Mouse (Mus musculus): ENCODE measurements at regions not wholly inside any gene's neighbourhood (a gene's known extent, or its start where the extent isn't known, plus 50 kb on each side); places are given as distances from the start of the nearest gene placed in this dataset.

DNA sequence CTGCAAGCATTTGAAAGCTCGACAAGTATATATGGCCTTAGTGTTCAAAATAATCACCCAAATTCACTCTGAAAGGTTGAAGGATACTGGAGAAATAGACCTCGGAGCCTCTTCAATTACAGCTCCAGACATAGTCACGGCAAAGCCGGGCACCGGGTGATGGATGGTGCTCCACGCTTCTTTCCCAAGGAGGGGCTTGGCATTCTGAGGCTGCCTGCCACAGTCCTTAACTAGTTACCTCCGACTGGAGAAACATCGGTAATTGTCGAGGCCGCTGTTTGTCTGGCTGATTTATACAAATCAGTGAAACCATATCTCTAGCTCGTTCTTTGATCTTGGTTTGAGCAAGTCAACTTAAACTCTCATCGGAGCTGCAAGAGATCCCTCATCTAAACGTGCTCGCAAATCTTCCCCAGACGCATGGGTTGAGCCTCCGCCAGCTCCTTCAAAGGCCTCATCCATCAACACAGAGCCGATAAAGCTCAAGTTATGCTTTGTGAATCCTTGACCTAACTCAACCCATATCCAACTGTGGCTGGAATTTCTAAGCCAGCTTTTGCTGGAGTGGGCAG is 145.4 kb upstream of the Stx16 start:
- DNase-seq (ENCODE audit: low read depth in 1 of 2, low spot score in 2 of 2), result no peak

DNA sequence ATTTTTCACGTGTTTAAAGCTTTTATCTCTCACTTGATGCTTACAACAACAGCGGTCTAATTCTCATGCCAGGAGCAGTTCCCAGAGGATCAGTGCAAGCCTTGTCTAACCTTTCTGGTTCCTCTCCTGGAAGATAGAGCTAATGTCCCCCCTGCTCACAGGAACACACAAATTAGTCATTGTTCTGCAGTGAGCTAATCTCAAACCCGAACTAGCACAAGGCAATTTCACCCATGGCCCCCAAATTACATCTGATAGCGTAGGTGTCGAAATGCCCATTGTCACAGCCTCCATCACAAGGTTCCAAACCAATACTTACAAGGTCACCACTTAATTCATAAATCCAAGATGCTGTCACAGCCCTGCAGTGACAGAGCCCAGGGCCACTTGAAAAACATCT is 140.4 kb upstream of the Stx16 start:
- DNase-seq (ENCODE audit: low read depth in 1 of 2, low spot score in 2 of 2), result no peak

DNA sequence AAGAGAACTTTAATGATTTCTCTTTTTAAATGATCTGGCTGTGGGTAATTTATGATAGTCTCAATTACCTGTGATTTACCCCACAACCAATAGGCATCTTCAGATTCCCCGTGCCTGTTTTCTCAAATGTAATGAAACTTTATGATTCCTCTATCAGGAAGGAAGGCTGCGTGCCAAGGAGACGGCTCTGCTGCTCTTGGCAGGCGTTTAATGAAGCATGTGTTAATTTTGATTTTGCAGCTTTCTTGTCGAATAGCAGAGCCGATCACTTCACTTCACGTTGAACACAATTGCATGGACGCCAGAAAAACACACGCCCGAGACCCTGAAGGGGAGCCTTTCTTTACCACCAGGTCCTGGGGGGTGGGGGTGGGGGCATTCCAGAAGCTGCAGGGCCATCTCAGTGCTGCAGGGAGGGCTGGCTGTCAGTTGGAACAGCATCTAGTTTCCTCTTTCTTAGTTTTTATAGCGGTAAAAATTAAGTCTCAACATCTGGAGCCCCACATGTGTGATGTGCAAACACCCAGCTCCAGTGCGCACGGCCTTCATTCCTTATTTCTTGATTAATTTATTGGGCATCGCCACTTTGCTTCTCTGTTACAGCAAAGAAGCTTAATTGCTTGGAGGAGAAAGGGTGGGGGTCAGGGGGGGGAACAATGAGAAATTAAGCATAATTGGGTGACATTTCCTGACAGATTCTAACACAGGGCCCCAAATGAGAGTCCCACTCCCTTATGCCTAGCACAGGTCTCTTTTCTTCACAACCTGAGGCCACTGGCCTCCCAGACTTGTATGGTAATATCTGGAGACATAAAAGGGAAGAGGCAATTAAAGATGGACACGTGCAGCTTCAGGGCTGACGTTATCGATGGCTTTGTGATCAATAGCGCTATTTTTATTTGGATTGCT is 138.3 kb upstream of the Stx16 start:
- DNase-seq (ENCODE audit: low read depth in 1 of 2, low spot score in 2 of 2), result no peak

DNA sequence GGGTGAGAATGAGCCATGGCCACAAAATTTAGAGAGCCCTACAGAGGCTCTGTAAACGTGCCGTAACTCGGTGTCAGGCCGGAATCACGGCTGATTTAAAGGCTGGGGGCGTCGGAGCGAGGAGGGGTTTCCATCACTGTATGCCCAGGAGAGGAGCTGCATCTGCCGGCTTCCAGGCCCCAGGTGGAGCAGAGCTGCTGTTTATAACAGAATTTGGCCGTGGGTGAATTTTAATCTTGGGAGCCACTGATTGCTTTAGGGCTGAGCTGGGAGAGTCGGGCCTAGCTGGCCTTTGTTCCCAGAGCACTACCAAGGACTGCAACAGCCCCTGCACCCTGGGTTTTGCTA is 137.7 kb upstream of the Stx16 start:
- DNase-seq (ENCODE audit: low read depth in 1 of 2, low spot score in 2 of 2), result no peak

DNA sequence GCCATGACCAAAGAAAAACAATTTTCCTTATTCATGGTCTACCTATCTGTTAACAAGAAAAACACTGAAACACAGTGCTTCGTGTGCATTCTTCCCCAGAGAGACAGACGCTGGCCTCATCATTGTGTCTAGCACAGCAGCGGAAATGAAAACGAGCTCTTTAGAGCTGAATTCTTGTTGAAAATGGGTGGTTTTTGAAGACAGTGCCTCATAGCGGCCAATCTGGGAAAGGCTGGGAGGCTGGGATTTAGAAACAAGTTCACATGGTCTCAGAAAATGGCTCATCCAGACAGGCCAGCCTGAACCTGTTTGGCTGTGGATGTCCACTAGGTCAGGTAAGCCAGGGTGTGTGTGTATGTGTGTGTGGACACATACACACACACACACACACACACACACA is 130.7 kb upstream of the Stx16 start:
- no peak for DNase-seq (ENCODE audit: low read depth in 1 of 2, low spot score in 2 of 2)

DNA sequence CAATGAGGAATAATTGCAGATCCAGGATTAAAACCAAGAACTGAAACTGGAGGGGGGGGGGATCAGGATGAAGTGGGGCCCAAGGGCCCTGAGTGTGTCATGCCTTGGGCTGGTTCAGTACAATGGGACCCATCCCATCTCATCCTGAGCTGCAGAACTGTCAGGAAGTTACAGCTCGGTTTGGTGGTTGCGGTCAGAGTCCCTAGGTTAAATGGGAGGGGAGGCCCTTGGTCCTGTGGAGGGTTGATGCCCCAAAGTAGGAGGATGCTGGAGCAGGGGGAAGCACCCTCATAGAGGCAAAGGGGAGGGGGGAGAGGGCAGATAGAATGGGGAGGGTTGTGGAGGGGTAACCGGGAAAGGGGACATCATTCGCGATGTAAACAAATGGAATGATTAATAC is 127.5 kb upstream of the Stx16 start:
- no peak for DNase-seq (ENCODE audit: low read depth in 1 of 2, low spot score in 2 of 2)

DNA sequence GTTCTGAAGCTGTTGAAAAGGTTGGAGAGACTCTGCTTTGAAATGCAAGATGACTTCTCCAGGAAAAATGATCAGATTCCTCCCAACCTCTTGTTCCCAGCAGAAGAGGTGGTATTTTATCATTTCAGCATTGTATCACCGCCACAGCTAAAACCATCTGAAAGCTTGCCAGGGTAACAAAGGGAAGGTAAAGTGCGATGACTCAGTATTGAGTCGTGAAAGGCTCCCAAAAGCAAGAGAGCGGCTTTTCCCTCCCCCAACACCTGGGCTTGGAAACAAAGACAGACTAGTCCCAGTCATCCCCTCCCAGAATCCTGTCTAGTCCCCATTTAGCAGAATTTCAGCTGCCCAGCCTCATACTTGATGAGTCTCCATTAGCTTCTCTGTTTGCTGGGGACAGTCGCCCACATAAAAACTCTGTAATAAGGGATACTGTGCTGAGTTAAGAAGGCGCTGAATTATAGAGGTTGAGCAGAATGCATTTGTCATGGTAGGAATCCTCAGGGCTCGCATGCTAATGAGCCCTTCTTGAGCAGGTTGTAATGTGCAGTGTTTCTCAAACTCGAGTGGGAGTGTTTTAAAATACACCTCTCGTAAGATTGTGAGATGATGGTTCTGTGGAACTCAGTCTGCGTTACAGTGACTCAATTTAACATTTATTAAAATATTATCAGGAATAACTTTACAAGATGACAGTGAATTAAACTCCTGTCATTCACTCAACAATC is 125.8 kb upstream of the Stx16 start:
- DNase-seq (ENCODE audit: low read depth in 1 of 2, low spot score in 2 of 2), result no peak

DNA sequence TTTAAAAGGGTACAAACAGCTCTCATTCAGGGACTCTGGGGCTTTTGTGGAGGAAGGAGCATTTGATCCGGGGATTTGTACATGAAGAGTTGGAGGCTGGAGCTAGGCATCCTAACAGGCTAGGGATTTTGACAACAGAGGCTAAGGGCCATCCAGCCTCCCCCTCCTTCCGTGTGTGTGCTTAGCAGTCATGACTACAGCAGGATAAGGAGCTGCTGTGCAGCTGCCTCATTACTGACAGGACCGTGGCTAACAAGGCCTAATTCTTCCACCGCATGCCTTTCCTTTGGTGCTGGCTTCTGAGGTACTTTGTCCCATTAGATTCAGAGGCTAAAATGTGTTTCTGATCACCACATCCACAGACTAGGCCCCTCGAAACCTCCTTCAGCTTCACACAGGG is 110.0 kb upstream of the Stx16 start:
- DNase-seq (ENCODE audit: low read depth in 1 of 2, low spot score in 2 of 2), result no peak

DNA sequence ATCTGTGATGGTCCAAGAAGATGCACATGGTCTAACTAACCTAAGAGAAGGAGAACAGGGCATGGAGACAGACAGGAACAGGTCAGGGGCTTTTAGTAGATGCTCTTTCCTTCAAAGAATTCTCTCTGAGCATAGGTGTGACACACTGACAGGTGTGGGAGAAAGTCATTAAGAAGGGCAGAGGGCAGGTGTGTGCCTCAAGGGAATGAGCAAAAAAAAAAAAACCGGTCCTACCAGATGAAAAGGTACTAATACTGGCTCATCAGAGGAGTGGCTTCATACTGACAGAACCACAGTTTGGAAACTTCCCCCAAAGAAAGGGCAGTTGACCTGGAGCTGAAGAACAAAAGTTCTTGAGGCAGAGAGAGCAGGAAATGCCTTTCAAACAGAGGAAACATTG is 105.3 kb upstream of the Stx16 start:
- no peak for DNase-seq (ENCODE audit: low read depth in 1 of 2, low spot score in 2 of 2)

DNA sequence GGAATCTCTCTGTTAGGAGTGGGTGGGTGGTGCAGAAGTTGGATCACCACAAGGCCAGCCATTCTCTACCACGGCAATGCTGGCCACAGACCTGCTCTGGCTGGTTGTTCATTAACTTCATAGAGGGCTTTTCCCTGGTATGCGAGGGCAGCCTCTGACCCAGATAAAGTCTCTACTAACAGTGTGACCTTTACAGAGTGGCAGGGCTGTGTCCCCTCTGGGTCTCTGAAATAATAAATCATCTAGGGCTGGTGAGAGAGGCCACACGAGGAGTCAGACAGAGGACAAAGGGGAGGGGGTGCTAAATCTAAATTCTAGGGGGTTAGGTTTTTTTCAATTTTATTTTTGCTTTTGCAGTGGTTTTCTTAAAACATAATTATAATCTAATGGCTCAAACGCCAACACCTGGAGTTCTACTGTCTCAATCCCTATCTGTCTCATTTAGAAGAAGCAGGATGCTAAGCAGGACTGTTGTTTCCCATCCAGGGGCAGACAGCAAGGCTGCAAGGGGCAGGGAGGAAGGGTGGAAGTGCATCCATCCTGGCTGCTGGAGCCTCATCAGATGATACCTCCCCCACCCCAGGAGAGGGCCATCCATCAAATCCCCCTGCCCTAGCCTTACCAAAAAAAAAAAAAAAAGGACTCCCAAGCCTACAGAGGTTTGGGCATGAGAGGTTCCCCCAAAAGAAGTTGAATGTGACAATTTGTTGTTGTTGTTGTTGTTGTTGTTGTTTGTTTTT is 99.6 kb upstream of the Stx16 start:
- no peak for DNase-seq (ENCODE audit: low read depth in 1 of 2, low spot score in 2 of 2)

DNA sequence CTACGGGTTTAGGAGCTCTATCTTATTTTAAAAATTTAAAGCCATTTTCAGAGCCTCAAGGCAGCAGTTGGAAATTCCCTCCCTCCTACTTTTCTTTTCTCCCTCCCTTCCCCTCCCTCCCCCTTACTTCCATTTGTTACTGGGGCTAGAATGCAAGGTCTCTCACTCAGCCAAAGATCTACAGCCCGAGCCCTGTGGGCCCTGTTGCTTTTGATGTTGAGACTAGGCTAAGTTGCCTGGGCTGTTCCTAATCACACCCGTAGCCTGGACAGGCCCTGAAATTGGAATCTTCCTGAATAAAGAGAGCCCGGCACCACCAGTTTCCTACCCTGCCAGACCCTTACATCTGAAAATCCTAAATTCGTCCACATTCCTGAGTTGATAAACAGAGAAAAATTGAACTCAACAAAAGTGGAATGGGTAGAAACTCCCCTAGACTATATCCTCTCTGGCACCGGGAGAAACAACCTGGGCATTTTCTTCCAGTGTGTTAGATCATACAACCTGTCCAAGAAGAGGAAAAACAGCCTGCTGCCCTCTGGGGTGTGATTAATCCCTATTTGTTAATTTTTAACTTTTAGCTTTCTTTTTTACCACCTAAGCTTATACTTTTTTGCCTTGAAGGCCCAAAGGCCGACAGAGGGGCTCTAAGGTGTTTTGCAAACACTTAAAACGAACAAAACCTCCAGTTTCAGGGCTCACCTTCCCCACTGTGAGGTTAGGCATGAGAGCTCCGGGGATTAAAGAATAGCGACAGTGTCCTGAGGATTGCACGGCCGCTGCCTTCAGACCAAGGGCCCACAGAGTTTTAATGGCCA is 98.7 kb upstream of the Stx16 start:
- no peak for DNase-seq (ENCODE audit: low read depth in 1 of 2, low spot score in 2 of 2)

DNA sequence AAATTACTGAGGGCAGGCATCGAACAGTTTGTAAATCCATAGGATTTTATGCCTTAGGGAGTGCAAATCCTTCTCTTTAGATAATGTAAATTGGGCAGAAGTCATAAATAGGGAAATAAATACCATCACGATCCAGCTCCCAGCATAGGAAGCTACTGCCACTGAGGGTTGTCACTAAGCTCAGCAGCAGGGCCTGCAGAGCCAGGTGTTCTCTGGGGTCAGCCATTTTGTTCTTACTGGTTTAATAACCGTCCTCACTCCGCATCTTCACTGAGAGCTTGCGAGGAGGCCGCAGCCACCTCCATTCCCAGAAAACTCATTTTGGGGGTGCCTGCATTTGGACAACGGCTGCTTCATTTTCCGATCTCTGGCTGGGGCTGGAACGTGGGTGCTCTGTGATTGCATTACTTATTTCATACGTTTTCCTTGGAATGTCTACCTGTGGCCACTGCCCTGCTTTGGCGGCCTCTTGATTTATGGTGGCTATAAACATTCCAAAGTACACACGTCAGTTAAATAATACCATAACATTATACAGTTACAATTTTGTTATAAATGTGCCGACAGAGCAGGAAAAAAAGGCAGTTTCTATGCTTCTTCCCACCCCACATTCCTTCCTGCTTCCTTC is 97.9 kb upstream of the Stx16 start:
- no peak for DNase-seq (ENCODE audit: low read depth in 1 of 2, low spot score in 2 of 2)

DNA sequence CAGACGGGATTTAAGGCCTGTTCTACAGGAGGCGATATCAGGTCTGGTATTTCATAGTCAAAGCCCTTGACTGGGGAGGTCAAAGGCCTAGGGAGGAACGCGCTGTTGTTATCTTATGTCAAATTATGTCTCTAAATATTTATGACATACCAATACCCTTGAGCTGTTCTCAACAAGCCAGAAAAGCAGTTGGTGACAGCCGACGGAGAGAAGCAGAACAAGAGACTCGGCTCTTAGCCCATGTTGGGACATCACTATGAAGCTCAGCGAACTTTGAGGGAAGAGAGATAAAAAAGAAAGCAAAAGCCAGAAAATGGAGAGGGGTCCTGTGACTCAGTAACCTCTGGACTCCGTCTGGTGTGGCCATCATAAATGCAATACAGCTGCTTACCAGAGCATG is 95.1 kb upstream of the Stx16 start:
- DNase-seq (ENCODE audit: low read depth in 1 of 2, low spot score in 2 of 2), result no peak

DNA sequence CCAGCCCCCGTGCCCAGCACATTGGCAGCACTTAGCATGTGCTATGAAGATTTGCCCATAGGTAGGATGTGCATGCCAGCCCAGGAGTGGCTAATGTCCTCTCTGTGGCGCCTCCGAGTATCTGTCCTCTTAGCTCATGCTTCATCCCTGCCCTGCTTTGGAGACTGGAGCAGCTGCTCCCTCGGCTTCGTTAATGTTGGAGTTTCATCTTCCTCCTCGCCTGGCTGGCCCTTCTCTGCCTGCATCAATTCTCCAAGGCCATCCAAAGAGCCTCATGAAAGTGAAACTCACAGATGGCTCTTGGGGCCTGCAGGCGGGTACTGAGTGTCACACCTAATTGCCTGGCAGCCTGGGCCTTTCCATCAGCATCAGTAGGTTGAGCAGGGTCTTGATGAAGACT is 88.6 kb upstream of the Stx16 start:
- no peak for DNase-seq (ENCODE audit: low read depth in 1 of 2, low spot score in 2 of 2)

DNA sequence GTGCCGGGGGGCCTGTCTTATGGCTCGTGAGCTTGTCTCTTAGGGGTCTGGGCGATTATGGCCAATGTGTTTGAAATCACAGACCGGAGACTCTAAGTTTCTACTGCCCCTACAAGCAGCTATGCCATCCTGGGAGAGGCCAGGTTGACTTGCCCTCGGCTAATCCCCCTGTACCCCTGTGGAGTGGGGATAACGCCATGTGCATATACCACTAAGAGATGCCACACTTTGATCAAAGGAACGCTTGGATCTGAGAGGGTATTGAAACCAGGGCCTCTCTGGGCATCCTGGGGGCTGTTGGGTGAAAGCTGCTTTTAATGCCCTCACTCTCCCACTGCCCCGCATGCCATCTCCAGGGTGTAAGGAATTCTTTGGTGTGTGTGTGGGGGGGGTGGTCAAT is 88.2 kb upstream of the Stx16 start:
- no peak for DNase-seq (ENCODE audit: low read depth in 1 of 2, low spot score in 2 of 2)

DNA sequence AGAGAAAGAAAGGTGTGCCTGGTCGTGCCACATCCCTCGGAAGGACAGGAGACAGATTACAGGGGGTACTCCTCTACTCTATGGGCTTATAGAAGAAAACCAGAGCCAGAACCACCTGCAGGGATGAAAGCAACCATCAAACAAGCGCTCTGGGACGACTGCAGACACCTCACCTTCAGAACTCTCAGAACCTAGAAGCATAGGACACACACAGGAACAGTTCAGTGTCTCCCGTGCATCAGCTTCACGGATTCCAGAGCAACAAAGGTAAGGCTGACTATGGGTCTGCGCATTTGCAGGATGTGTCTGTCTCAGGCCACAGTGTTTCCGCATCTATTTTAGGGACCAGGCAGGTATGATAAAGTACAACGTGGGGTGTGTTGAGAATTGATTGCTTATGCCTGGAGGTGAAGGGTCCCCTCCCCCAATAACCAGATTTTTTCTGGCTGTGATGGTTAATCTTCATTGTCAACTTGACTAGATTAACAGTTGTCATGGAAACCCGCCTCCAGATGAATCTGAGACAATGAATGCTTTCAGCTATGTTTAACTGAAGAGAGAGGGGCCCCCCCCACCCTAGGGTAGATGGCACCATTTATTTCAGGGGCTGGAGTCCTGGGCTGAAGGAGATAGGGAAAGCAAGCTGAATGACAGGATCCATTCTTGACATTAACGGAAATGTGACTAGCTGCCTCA is 87.3 kb upstream of the Stx16 start:
- no peak for DNase-seq (ENCODE audit: low read depth in 1 of 2, low spot score in 2 of 2)

DNA sequence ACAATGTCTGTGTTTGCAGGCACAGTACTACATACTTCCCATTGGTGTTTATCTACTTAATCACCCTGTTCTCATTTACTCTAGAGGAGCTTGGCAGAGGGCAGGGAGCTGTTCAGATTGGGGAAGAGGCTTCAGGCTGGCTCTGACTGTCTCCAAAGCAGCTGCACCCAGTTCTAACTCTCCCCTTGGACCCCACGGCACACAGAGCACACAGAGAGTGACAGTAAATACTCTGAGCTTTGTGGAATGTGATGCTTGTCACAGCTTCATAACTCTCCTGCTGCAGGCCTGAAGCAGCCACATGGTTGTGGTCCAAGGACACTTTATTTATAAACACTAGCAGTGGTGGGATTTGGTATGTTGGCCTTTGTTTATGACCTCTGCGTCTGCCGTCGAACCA is 85.4 kb upstream of the Stx16 start:
- DNase-seq (ENCODE audit: low read depth in 1 of 2, low spot score in 2 of 2), result no peak

DNA sequence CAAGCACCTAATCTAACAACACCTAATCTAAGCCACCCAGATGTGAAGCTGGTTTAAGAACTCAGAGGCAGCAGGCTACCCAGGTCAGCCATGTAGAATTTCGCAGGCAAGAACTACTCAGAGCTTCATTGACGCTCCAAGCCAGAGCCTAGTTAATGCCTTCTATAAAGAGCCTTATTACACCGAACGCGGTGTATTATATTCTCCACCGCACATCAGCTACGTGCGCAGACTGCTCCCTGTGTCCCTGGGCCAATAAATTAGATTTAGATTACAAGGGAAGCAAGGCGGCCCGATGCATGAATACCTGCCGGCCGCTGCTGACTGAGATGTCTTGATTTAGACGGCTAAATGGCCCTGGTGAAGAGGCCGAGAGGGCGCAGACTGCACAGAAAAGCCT is 84.7 kb upstream of the Stx16 start:
- no peak for DNase-seq (ENCODE audit: low read depth in 1 of 2, low spot score in 2 of 2)

DNA sequence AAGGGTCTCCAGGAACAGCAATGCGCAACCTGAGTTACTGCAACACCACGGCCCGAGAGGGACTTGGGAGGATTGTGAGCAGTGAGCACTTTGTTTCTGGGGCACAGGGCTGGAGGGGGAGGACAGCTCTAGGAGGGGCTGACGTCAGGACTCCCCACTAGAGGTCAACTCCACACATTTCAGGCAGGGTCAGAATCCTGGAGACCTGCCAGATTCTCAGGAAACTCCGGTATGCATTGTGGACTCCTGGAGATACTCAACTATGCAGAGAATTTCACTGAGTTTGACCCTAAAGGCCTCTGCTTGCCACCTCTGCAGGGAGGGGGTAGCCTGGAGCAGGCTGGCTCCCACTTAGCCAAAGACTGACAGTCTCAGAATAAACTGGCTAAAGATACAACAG is 84.1 kb upstream of the Stx16 start:
- DNase-seq (ENCODE audit: low read depth in 1 of 2, low spot score in 2 of 2), result no peak

DNA sequence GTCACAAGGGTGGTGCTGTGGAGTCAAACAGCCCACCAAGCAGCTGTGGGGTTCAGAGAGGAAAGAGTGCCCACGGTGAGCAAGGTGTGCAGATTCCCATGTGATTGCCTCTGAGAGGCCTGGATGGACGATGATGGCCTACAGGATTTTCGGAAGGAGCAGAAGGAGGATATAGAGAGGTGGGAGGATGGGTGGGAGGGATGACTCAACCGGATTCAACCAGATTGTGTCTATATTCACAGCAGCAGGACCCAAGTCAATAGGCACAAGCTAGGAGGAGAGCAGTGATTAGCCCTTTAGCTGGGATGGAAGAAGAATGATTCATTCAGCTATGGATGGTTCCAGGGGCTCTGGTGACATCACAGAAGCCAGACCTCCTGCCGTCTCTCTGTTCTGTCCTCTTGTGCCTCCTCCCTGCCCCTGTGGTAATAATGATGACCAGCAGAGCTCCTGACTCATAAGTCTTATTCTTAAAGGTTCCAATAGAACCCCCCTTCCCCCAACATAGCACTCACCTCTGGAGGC is 82.6 kb upstream of the Stx16 start:
- DNase-seq (ENCODE audit: low read depth in 1 of 2, low spot score in 2 of 2), result no peak

Measured in monocyte, adult 2 months (primary cell).